Mouse (Mus musculus) effector memory CD4-positive, alpha-beta T cell, adult 7 months (primary cell): ENCODE data around the gene Tubal3. TPM values are rescaled to one million over a fixed set of nuclear protein-coding genes. Genes with fewer than 3 reads are reported as not detected.

ENCODE experiments used
- polyA plus RNA-seq: library from polyadenylated mRNA; unstranded; fragments of 100-300 nt; shearing (Covaris generic); gene quantifications from one replicate; pipeline ENCODE4 v1.2.1, GENCODE M21; 2017

The Tubal3 gene
- polyA plus RNA-seq, result not detected

GRCm38 (mm10) chr13:3917571-3918311, at the start of gene Tubal3, which contains the start of gene Net1:
TSS of gene Tubal3 (plus strand) at chr13:3918274.
TSS of gene Net1 (minus strand) at chr13:3918220.

GRCm38 (mm10) chr13:3945249-3945648, 27.2 kb downstream of the Tubal3 start, which contains the start of gene Ucn3:
TSS of gene Ucn3 (minus strand) at chr13:3945349.

Other genes starting within 250 kb of the Tubal3 start
- not detected for gene Calml3, start 114.0 kb upstream of the Tubal3 start, polyA plus RNA-seq
- gene Calm4, start 80.5 kb upstream of the Tubal3 start, polyA plus RNA-seq, result not detected
- not detected for gene Calm5, start 64.1 kb upstream of the Tubal3 start, polyA plus RNA-seq
- gene Net1, start 54 bp upstream of the Tubal3 start, polyA plus RNA-seq, result 25.3 TPM
- gene Ucn3, start 27.1 kb downstream of the Tubal3 start, polyA plus RNA-seq, result not detected
- gene Akr1c14, start 130.7 kb downstream of the Tubal3 start, polyA plus RNA-seq, result not detected
- gene Akr1c18, start 232.4 kb downstream of the Tubal3 start, polyA plus RNA-seq, result not detected